Mouse (Mus musculus) ES-E14 (cell line): ENCODE data around the gene Aldh1a3. TPM values are rescaled to one million over a fixed set of nuclear protein-coding genes. Genes with fewer than 3 reads are reported as not detected.

Experiments
- DNase-seq: peaks from one replicate; pipeline ENCODE4 v3.0.0-alpha.2; 2013; ENCODE audit warnings: low read depth, low spot score
- H3K27ac ChIP-seq: 2 replicates; pipeline ENCODE4 v1.5.1; 2012; ENCODE audit warnings: low read depth, mild to moderate bottlenecking, low read length, moderate library complexity, mixed read lengths; ENCODE audit not compliant: poor library complexity, insufficient read depth, severe bottlenecking
- H3K36me3 ChIP-seq: 2 replicates; pipeline ENCODE4 v1.6.1; 2012; ENCODE audit warnings: mild to moderate bottlenecking, low read length, moderate library complexity, mixed read lengths; ENCODE audit not compliant: control insufficient read depth, poor library complexity, insufficient read depth, severe bottlenecking
- H3K4me1 ChIP-seq, 2 experiments: fragments of 150-350 bp in 1 of 2; sonication (generic) in 1 of 2; 2 replicates each; pipeline ENCODE4 v1.6.1; 2012; ENCODE audit warnings: low read length in 2 of 2, mild to moderate bottlenecking in 1 of 2, mixed read lengths in 1 of 2; ENCODE audit not compliant: control insufficient read depth in 2 of 2, insufficient read depth in 2 of 2, poor library complexity in 1 of 2
- H3K4me3 ChIP-seq, 2 experiments: fragments of 150-350 bp in 1 of 2; sonication (generic) in 1 of 2; 2 replicates each; pipeline ENCODE4 v1.5.1; 2012; ENCODE audit warnings: low read length in 2 of 2, low read depth in 1 of 2, mild to moderate bottlenecking in 1 of 2, mixed read lengths in 1 of 2; ENCODE audit not compliant: insufficient read depth in 1 of 2, poor library complexity in 1 of 2, severe bottlenecking in 1 of 2
- H3K9ac ChIP-seq: 2 replicates; pipeline ENCODE4 v1.6.1; 2012; ENCODE audit warnings: low read depth, mild to moderate bottlenecking, low read length, mixed read lengths; ENCODE audit not compliant: poor library complexity, insufficient read depth, severe bottlenecking
- H3K9me3 ChIP-seq: fragments of 150-350 bp; sonication (generic); 2 replicates; pipeline ENCODE4 v1.6.1; 2012; ENCODE audit warnings: low read depth, mild to moderate bottlenecking, low read length; ENCODE audit not compliant: control insufficient read depth, insufficient read depth
- CHD2 ChIP-seq: IDR thresholded peaks from 2 replicates; pipeline ENCODE4 v1.6.1; 2014; ENCODE audit warnings: mild to moderate bottlenecking, low read depth, low read length, inconsistent platforms
- HCFC1 ChIP-seq: IDR thresholded peaks from 2 replicates; pipeline ENCODE4 v1.6.1; 2012; ENCODE audit warnings: low read length, inconsistent platforms, borderline replicate concordance; ENCODE audit not compliant: insufficient read depth
- MAFK ChIP-seq: IDR thresholded peaks from 2 replicates; pipeline ENCODE4 v1.6.1; 2014; ENCODE audit warnings: mild to moderate bottlenecking, low read depth, low read length, inconsistent platforms; ENCODE audit not compliant: insufficient read depth
- ZC3H11A ChIP-seq: IDR thresholded peaks from 2 replicates; pipeline ENCODE4 v1.6.1; 2012; ENCODE audit warnings: low read depth, mild to moderate bottlenecking, inconsistent platforms, low read length, borderline replicate concordance
- ZNF384 ChIP-seq: IDR thresholded peaks from 2 replicates; pipeline ENCODE4 v1.6.1; 2012; ENCODE audit warnings: low read depth, low read length, inconsistent platforms
- in situ Hi-C, 2 experiments: fragments of 600-800 bp; cut with MboI; formaldehyde crosslinking; loops; one replicate each; pipeline ENCODE4 v1.15.1; 2025; ENCODE audit warnings: low sequenced_read_pairs in 2 of 2, inconsistent platforms in 1 of 2; ENCODE audit not compliant: unreplicated experiment in 2 of 2
- total RNA-seq: library from RNA; depleted of rRNA; stranded (reverse); fragments of 300-350 nt; gene quantifications from 2 replicates; pipeline ENCODE4 v1.2.3, GENCODE M21; 2012

Gene Aldh1a3
- total RNA-seq, 1 experiment, result 12.4 TPM

DNA sequence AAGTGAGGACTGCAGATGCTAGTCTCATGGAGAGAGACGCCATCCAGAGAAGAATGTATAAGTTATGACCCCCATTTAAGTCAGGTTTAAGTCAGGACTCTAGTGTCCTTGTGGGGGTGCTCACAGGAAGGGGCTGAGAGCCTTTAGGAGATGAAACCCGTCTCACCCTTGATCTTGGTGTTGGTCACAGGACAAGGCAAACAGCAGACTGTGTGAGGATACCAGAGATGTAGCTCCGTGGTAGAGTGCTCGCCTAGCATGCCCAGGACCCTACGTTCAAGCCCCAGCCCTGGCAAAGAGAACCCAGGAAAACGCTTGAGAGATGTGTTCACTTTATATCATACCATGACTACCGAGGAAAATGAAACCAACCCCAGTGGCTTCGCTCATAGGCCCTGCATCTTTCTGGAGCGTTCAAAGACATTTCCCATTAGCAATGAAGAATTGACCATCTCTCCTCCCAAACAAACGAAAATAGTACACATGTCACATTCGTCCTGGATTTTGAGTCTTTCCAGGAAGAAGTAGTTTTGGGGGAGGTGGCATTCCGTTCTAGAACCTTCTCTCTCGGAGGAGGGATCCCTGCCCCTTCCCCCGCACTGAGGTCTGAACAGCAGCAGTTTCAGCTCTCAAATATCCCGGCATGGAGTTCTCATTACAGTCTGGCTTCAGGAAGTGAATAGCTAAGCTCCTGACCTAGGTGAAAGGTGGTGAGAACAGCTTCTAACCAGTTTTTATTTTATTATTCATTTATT, 21.6 kb upstream of the Aldh1a3 start:
- H3K4me3 ChIP-seq, result no peak overlapping the region
- peaks cover 0 to 23% of the 10 kb centered on the region in 2 experiments; a peak in 2 of 4 replicates for H3K4me1 ChIP-seq
- no peak for DNase-seq
- no peak overlapping the region for H3K9ac ChIP-seq
- H3K9me3 ChIP-seq, result no peaks in the 10 kb centered on the region
- TF ChIP-seq MAFK, result no peak
- TF ChIP-seq ZC3H11A, result no peak
- TF ChIP-seq HCFC1, result no peak
- TF ChIP-seq ZNF384, result no peak
- TF ChIP-seq CHD2, result no peak
- H3K36me3 ChIP-seq, result no peaks in the 10 kb centered on the region
- H3K27ac ChIP-seq, result no peak overlapping the region
- in situ Hi-C loops, result no loop called here

DNA sequence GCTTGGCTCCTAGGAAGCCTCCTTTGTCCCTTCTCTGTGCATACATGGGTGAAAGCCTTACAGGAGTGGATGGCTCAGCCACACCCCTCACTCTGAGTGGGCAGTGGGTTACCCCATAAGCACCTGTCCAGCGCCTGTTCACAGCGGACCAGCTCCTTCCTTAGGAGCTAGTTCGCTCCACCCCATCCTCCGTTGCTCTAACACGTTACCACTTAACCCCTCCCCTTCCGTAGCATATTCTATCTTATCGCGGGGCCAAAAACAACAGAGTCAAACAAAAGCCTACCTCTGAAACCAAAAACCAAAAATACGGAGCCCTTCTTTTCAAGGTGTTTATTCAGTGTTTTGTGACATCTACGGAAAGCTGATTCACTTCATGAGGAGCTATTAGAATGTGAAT, 21.0 kb upstream of the Aldh1a3 start:
- H3K36me3 ChIP-seq, result no peaks in the 10 kb centered on the region
- H3K27ac ChIP-seq, result no peak overlapping the region
- DNase-seq, result no peak
- H3K9me3 ChIP-seq, result no peaks in the 10 kb centered on the region
- in situ Hi-C loops, result no loop called here
- H3K9ac ChIP-seq, result no peak overlapping the region
- TF ChIP-seq ZNF384 (no peak), ZC3H11A (no peak), MAFK (no peak), HCFC1 (no peak), CHD2 (no peak)
- H3K4me1 ChIP-seq, result peaks cover 0 to 23% of the 10 kb centered on the region in 2 experiments; a peak in 2 of 4 replicates
- H3K4me3 ChIP-seq, result 0 out of 4 replicates have a peak overlapping the region, but pooled peaks of 1 of the 2 experiments have one; percentile 10

DNA sequence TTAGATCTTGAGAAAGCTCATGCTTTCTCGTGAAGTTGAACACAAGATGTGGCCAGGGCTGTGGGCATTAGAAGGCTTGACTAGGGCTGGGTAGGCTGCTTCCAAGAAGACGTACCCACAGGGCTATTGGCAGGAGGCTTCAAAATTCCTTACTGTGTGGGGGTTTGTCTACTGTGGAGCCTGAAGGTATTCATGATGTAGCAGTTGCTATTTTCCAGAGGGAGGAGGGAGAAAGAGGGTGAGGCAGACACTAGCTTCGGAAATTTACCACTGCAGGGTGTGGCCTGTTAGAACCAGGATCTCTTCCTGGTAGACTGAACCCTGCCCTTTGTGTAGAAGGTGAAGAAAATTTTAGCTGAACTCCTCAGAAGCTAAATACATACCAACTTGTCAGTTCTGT, 19.5 kb upstream of the Aldh1a3 start:
- H3K4me1 ChIP-seq, result peaks cover 0 to 23% of the 10 kb centered on the region in 2 experiments; a peak in 2 of 4 replicates
- H3K9me3 ChIP-seq, result no peaks in the 10 kb centered on the region
- no peak for DNase-seq
- in situ Hi-C loops, result no loop called here
- TF ChIP-seq MAFK, result no peak
- no peak for TF ChIP-seq CHD2
- TF ChIP-seq ZNF384, result no peak
- no peak for TF ChIP-seq HCFC1
- no peak for TF ChIP-seq ZC3H11A
- no peak overlapping the region for H3K27ac ChIP-seq
- no peak overlapping the region for H3K9ac ChIP-seq
- H3K4me3 ChIP-seq, result no peak overlapping the region
- H3K36me3 ChIP-seq, result no peaks in the 10 kb centered on the region

DNA sequence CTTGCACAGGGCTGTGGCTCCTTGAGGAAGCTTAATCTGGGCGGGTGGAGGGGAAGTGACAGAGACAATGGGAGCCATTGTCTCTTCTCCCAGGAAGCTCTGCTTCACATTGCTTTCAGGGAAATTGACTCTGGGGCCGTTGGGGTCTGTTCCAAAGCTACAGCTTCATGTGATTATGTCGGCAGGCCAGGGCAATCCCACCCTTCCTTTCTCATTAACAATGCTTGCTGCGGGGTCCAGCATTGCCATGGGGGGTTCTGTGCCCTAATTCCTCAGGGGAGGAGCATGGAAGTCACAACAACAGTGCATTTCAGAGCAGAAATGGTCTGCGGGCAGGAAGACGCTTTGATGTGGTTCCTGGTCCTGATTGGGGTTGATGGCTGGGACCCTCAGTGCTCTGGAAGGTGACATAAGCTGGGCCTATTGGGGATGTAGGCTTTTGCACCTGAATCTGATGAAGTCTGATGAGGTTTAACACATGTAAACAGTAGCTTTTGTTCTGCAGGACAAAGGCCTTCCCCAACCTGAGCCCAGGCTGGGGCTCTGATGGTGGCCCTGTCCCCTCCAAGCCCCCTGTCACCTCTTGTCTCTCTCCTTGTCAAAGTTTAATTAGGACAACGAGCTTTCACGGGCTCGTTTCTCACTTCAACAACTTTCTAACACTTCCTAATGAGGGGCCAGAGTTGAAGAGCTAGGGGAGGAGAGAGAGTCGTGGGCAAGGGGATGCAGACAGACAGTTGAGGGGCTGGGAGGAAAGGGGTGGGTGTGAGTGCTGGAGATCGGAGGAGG, 18.0 kb upstream of the Aldh1a3 start:
- Histone ChIP-seq H3K36me3 (no peaks in the 10 kb centered on the region), H3K4me1 (peaks cover 0 to 21% of the 10 kb centered on the region in 2 experiments; a peak in 2 of 4 replicates), H3K27ac (no peak overlapping the region), H3K4me3 (no peak overlapping the region), H3K9me3 (no peaks in the 10 kb centered on the region), H3K9ac (no peak overlapping the region)
- in situ Hi-C loops, result no loop called here
- TF ChIP-seq ZC3H11A (no peak), HCFC1 (no peak), ZNF384 (no peak), CHD2 (no peak), MAFK (no peak)
- no peak for DNase-seq
